In genomic region chr17:28006208-28006607, GRCm38 (mm10) we compare ENCODE assay signal across 9 mouse cellular contexts.
DNase-seq lines count a peak whose midpoint lies in the region; ATAC-seq and TF ChIP-seq lines count a peak whose summit lies in the region.
"Had no signal": no experiment of that assay in that cellular context is flagged by ENCODE, and none has a peak within 500 bp of the region (broad histone marks: within the 10 kb centered on the region; RNA-seq: fewer than 3 reads in every experiment).

No protein-coding gene starts in this region.

- 0 out of 2 replicates have a peak, but pooled peaks cover 10% of the 10 kb centered on the region for H3K27me3 ChIP-seq in forebrain, embryonic 10.5 days (ENCODE audit: poor library complexity, severe bottlenecking)
- H3K27me3 ChIP-seq in forebrain, embryonic 16.5 days (replicated peaks; ENCODE audit: control insufficient read depth, insufficient read depth, low read length): no peaks in the 10 kb centered on the region
- no peaks in the 10 kb centered on the region for H3K27me3 ChIP-seq in kidney, postnatal 0 days (ENCODE audit: insufficient read depth, low read length)

- H3K27ac ChIP-seq in forebrain, embryonic 10.5 days: peak overlapping the region; percentile 72
- no peak overlapping the region; the same call in 1 of the 2 replicates for H3K27ac ChIP-seq in forebrain, embryonic 16.5 days (ENCODE audit: low read length)
- peak overlapping the region; percentile 86 for H3K27ac ChIP-seq in kidney, postnatal 0 days

- ATAC-seq in forebrain, embryonic 16.5 days: no peak
- ATAC-seq in kidney, postnatal 0 days (replicated peaks; ENCODE audit: low FRiP score, low read depth): no peak
- ATAC-seq in granulocyte monocyte progenitor cell, adult 5-6 weeks (replicated peaks; ENCODE audit: poor library complexity, severe bottlenecking): peak; percentile 19; the same call in 1 of the 2 replicates
- ATAC-seq in megakaryocyte, adult 5-6 weeks (ENCODE audit: poor library complexity, severe bottlenecking): peak; percentile 27; the same call in 1 of the 2 replicates

- WGBS in forebrain, embryonic 10.5 days: 91% methylated on average over 8 of the region's 8 CpGs
- 93% methylated on average over 8 of the region's 8 CpGs for WGBS in forebrain, embryonic 16.5 days
- WGBS in kidney, postnatal 0 days: 58% methylated on average over 8 of the region's 8 CpGs

- no peak overlapping the region for H3K9ac ChIP-seq in forebrain, embryonic 16.5 days (replicated peaks; ENCODE audit: low read depth, low read length)
- no peak overlapping the region for H3K9ac ChIP-seq in kidney, postnatal 0 days (ENCODE audit: low read depth, low read length)

- no peak overlapping the region for H3K4me2 ChIP-seq in forebrain, embryonic 16.5 days (ENCODE audit: low read length)
- no peak overlapping the region for H3K4me2 ChIP-seq in kidney, postnatal 0 days (ENCODE audit: low read length)

- no peak for DNase-seq in forebrain, embryonic 10.5 days (ENCODE audit: extremely low spot score, low spot score)
- DNase-seq in kidney, postnatal 0 days (ENCODE audit: low spot score): no peak
- no peak for DNase-seq in kidney, postnatal 4 days
- no peak for DNase-seq in ovary, postnatal 14 days (ENCODE audit: low spot score)
- no peak for DNase-seq in cerebellum, adult 9-11 months
- DNase-seq: cerebellum, adult 11-12 months had no signal

- 0 out of 2 replicates have a peak, but pooled peaks have one; percentile 8 for TF ChIP-seq CTCF in kidney, postnatal 0 days (IDR thresholded peaks at IDR 0.05; ENCODE audit: low read depth)

- H3K36me3 ChIP-seq in forebrain, embryonic 10.5 days (replicated peaks): peaks cover 35% of the 10 kb centered on the region
- H3K36me3 ChIP-seq in forebrain, embryonic 16.5 days (ENCODE audit: control insufficient read depth, insufficient read depth): no peaks in the 10 kb centered on the region
- H3K36me3 ChIP-seq in kidney, postnatal 0 days (ENCODE audit: insufficient read depth, low read length): 0 out of 2 replicates have a peak, but pooled peaks cover 4% of the 10 kb centered on the region

- no peak overlapping the region for H3K4me3 ChIP-seq in forebrain, embryonic 10.5 days
- H3K4me3 ChIP-seq in forebrain, embryonic 16.5 days (replicated peaks; ENCODE audit: low read length): no peak overlapping the region
- H3K4me3 ChIP-seq in kidney, postnatal 0 days (replicated peaks; ENCODE audit: low read depth, low read length): no peak overlapping the region

- no peaks in the 10 kb centered on the region for H3K9me3 ChIP-seq in forebrain, embryonic 10.5 days
- no peaks in the 10 kb centered on the region for H3K9me3 ChIP-seq in forebrain, embryonic 16.5 days (ENCODE audit: control insufficient read depth, low read length)
- H3K9me3 ChIP-seq in kidney, postnatal 0 days (replicated peaks; ENCODE audit: low read length): no peaks in the 10 kb centered on the region

- H3K4me1 ChIP-seq in forebrain, embryonic 10.5 days: peaks cover 60% of the 10 kb centered on the region
- peaks cover 36% of the 10 kb centered on the region for H3K4me1 ChIP-seq in forebrain, embryonic 16.5 days (replicated peaks; ENCODE audit: control insufficient read depth, insufficient read depth, low read length)
- H3K4me1 ChIP-seq in kidney, postnatal 0 days (replicated peaks; ENCODE audit: insufficient read depth, low read length): peaks cover 36% of the 10 kb centered on the region

Comparison
In these comparisons a context has a peak if more than half of its experiments do, and no peak if none do; other contexts are left out.
1. ATAC-seq: peak in granulocyte monocyte progenitor cell, adult 5-6 weeks (single experiment) and megakaryocyte, adult 5-6 weeks (single experiment); none in forebrain, embryonic 16.5 days (single experiment) and kidney, postnatal 0 days (single experiment).